Mouse (Mus musculus) adrenal gland (tissue): ENCODE measurements around the gene Brwd1.
"Not testable (repeated sequence)": the region's sequence is repeated elsewhere in the genome, so short reads cannot be mapped to it uniquely, and the experiment has no call there.

Source experiments
- intact Hi-C: fragments of 180-260 bp; cut with DNase I; formaldehyde crosslinking; loops from one replicate; pipeline ENCODE4 v1.15.1; 2025

Gene Brwd1

GRCm38 (mm10) chr16:96083179-96083646 is 887 bp upstream of the Brwd1 start:
- intact Hi-C loops: loop anchor here (10.0 kb wide), 1 partner anchor 62 kb away; the partner anchor contains the start of gene Wrb

- intact Hi-C loops: loop anchor here (10.0 kb wide), 1 partner anchor 63 kb away; the partner anchor contains the start of gene Wrb
Observed at GRCm38 (mm10) chr16:96081742-96082241, 534 bp downstream of the Brwd1 start.

- intact Hi-C loops: loop anchor here (10.0 kb wide), 1 partner anchor 63 kb away; the partner anchor contains the start of gene Wrb
Observed at GRCm38 (mm10) chr16:96081331-96081730, 995 bp downstream of the Brwd1 start.

DNA sequence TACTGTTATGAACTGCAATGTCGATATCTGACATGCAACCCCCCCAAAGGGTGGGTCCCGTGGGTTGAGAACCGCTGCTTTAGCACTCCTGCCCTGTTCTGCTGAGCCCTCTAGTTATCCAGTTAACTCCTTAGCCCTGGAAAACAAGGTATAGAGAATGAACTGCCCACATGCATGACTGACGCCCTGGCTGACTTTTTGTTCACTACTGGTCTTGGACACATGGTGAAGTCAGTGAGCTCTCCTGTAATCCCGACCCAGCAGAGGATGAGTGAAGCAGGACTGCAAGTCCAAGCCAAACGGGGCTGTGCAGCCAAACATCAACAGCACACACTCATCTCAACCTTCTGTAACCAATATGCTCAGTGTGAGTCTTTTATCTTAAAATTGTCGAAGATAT is 1.8 kb downstream of the Brwd1 start:
- intact Hi-C loops: loop anchor here (10.0 kb wide), 1 partner anchor 64 kb away; the partner anchor contains the start of gene Wrb

DNA sequence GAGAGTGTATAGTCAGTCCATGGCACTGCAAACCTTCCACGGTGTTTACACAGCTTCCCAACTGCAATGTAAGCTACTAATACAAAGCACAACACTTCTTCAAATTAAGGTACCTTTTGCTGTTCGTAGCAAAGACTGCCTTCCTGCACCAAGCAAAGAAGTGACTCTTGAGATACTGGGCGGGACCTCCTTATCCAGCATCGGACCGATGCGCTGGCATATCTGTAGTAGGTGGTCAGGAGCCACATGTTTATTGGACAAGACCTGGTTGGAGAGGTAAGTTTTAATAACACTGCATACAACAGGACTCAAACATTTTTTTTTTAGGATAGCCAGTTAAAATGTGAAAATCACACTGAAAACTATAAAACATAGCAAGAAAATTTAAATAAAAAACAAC is 14.0 kb downstream of the Brwd1 start:
- intact Hi-C loops: loop anchor here (10.0 kb wide), 1 partner anchor 54 kb away; no protein-coding TSS in a partner anchor

GRCm38 (mm10) chr16:96066174-96066573 is 16.2 kb downstream of the Brwd1 start:
- intact Hi-C loops: loop anchor here (10.0 kb wide), 1 partner anchor 51 kb away; no protein-coding TSS in a partner anchor

- intact Hi-C loops: loop anchor here (10.0 kb wide), 1 partner anchor 50 kb away; no protein-coding TSS in a partner anchor
Observed at GRCm38 (mm10) chr16:96064649-96065048, 17.7 kb downstream of the Brwd1 start.

GRCm38 (mm10) chr16:96044096-96044495 is 38.2 kb downstream of the Brwd1 start:
- intact Hi-C loops: loop anchor here (10.0 kb wide), 1 partner anchor 49 kb away; the partner anchor contains the start of gene Psmg1

GRCm38 (mm10) chr16:96040691-96041090 is 41.6 kb downstream of the Brwd1 start:
- intact Hi-C loops: loop anchor here (10.0 kb wide), 1 partner anchor 46 kb away; the partner anchor contains the start of gene Psmg1

DNA sequence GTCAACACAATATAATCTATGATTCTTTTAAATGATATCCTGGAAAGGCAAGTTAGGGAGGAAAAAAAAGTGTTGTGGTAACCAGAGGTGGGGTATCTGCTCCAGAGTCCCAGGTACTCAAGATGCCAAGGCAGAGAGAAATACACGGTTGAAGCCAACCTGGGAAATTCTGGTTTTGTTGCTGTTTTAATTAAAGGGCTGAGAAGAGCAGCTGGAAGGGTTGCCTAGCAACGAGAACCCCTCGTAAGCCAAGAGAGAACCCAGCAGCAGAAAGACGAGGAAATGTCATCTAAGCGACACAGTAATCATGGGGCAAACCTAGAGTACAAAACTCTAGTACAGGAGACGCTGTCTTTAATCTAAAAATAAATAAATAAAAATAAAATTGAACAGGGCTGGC is 42.8 kb downstream of the Brwd1 start:
- intact Hi-C loops: no loop called here

DNA sequence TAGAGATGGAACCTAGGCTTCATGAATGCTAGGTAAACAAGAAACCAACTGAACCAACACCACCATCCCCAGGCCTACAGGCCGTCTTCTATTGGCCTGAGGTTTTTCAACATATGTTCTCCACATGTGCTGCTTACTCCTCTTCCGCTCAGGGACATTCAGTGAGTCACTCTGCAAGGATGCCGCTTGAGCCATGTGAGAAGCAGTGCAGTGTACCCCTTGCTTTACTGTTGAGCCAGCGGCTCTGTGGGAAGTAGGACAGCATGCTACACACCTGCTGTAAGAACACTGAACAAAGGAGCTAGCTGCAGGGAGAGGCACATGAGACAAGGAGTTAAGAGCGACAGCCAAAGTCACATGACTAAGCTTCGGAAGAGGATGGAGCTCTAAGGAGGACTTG is 47.9 kb downstream of the Brwd1 start:
- intact Hi-C loops: no loop called here

- intact Hi-C loops: no loop called here
Observed at GRCm38 (mm10) chr16:96032368-96033043, 49.8 kb downstream of the Brwd1 start.

GRCm38 (mm10) chr16:96030476-96031102 is 51.7 kb downstream of the Brwd1 start:
- intact Hi-C loops: no loop called here

- intact Hi-C loops: no loop called here
Observed at GRCm38 (mm10) chr16:96026256-96026655, 56.1 kb downstream of the Brwd1 start.

DNA sequence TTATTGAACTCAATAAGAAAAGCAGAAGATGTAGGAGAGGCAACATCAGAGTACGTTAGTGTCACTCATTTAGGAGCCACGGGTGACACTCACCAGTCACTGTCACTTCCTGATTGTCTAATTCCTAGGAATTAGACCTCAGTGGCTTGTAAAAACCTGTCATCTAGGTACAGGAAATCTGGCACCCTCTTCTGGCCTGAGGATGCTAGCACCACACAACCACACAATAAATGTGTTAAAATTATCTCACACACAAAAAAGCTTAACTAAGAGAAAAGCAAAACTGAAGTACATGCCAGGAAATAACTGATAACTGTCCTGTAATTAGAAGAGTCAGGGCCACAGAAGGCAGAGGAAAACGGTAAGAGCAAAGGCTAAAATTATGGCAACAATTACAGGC is 57.1 kb downstream of the Brwd1 start:
- intact Hi-C loops: no loop called here

DNA sequence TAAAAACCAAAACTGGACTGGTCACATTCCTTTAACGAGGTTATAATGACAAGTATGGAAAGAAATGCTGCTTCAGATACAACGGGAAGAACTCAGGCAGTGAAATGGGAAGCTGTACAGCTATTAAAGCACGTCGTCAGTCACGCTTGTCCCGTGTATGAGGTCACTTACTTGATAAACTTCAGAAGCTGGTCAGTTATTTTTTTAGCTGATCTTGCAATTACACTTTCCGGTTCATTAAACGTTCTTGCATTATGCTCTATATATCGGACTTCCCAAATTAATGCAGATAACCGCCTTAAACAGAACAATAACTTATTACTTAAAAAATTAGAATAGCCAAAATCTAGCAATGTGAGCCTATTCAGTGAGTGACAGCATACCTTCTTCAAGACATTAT is 61.3 kb downstream of the Brwd1 start:
- intact Hi-C loops: no loop called here

DNA sequence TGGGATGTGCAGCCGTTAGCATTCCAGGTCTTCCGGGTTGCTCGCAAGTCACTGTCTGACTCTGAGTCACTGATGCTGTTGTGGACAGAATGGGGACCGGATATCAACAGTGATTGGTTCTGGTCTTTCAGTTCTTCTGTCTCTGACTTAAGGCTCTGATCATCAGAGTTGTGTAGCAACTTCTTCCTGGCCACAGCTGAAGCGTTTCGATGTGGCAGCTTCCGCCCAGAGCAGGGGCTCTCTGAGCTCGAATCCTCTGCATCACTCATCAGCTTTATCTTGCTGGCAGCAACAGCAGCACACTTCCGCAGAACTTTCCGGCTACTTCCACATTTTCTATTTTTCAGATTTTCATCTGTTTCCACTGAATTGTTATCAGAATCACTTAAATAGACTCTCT is 73.2 kb downstream of the Brwd1 start:
- intact Hi-C loops: not testable (repeated sequence)

DNA sequence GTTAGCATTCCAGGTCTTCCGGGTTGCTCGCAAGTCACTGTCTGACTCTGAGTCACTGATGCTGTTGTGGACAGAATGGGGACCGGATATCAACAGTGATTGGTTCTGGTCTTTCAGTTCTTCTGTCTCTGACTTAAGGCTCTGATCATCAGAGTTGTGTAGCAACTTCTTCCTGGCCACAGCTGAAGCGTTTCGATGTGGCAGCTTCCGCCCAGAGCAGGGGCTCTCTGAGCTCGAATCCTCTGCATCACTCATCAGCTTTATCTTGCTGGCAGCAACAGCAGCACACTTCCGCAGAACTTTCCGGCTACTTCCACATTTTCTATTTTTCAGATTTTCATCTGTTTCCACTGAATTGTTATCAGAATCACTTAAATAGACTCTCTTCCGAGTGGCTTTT is 78.0 kb downstream of the Brwd1 start:
- intact Hi-C loops: not testable (repeated sequence)

DNA sequence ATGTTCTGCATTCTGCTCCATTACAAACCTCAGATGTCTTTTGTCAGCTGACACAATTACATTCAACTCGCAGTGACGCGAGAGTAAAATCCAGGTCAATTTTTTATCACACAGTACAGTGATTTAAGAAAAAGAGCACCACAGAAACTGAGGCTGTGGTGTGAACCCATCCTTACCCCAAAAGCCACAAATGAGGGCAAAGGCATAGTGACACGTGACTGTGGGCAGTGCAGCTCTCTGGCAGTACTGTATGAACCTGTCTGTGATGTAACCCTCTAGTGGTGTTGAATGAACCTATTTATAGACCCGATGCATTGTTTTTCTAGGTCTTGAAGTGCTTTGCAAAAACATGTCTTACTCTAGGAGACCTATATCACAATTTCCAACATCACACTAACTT is 83.0 kb downstream of the Brwd1 start:
- intact Hi-C loops: loop anchor here (10.0 kb wide), 2 partner anchors 46 to 146 kb away; partner anchors contain the start of gene Wrb

DNA sequence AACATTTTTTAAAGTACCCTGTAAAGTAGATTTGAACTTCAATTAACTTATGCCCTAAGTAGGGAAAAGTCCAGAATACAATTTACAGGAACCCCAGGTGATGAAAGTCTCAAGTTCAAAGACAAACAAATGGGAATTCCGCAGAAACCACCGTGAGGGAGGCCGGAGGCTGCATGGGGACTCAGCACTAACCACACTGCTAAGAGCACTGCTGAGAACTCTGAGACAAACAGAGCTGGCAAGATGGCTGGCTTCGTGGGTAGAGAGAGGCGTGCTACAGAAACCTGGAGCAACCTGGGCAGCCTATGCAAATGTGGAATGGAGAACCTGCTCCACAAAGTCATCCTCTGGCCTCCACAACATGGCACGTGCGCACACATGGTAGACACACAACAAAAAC is 86.2 kb downstream of the Brwd1 start:
- intact Hi-C loops: loop anchor here (10.0 kb wide), 2 partner anchors 49 to 149 kb away; partner anchors contain the start of gene Wrb

- intact Hi-C loops: loop anchor here (10.0 kb wide), 2 partner anchors 50 to 150 kb away; partner anchors contain the start of gene Wrb
Observed at GRCm38 (mm10) chr16:95994576-95994975, 87.8 kb downstream of the Brwd1 start.

DNA sequence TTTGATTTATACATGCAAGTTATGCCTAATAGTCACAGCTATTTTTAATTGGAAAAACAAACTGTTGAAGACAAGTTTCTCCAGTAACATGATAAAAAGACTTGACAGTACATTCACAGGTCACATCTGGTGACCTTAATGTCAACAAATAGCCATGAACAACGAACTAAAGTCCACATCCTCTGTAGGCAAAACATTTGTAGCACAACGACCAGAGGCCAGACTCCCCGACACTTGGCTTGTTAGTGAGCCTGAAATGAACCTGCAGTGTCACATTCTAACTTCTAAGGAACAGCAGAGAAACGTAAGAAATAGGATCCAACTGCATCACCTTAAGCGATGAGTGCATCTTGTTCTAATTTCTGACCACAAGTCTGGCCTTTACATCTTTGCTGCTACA is 89.7 kb downstream of the Brwd1 start:
- intact Hi-C loops: loop anchor here (10.0 kb wide), 2 partner anchors 52 to 152 kb away; partner anchors contain the start of gene Wrb
